Comparison of ENCODE assay signal across 11 mouse cellular contexts in the genomic region with DNA sequence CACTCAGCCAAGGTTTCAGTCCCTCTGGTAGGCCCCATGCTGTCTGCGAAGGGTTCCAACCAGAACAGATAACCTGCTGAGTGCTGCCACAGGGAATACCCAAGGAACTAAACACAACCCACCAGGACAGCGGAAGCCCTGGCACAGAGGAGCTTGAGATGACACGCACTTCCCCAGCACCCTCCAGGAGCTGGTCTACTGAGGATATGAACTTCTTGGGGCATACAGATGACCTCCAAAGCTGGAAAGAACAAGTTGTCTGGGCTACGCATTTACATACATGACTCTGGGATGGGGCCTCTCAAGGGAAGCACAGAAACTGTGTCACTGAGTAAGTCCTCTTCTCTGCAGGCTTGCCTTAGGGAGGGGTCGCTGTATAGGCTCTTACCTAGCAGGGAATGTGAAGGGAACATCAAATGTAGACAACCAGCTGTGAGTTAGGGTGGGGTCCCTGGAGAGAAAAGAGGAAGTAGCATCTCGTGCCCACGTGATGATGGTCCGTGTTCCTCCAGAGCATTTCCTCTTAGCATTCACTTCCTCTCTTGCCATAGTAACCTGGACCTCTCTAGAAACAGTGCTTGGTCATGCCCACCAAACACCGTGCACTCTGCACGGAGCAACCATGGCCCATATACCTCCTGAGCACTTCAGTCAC. TPM values are rescaled to one million over a fixed set of nuclear protein-coding genes. Genes with fewer than 3 reads are reported as not detected.
A peak's percentile ranks its signal among the peaks of the same experiment; 100 is the strongest.
DNase-seq lines count a peak whose midpoint lies in the region; ATAC-seq and TF ChIP-seq lines count a peak whose summit lies in the region.
"Had no signal": no experiment of that assay in that cellular context is flagged by ENCODE, and none has a peak within 500 bp of the region (broad histone marks: within the 10 kb centered on the region; RNA-seq: fewer than 3 reads in every experiment).

No protein-coding gene starts in this region.

- H3K27me3 ChIP-seq in CH12.LX (replicated peaks), result no peaks in the 10 kb centered on the region
- no peaks in the 10 kb centered on the region for H3K27me3 ChIP-seq in heart, embryonic 11.5 days (ENCODE audit: control insufficient read depth, insufficient read depth, low read length)
- H3K27me3 ChIP-seq in megakaryocyte, embryonic 14.5 days (replicated peaks), result no peaks in the 10 kb centered on the region
- no peaks in the 10 kb centered on the region for H3K27me3 ChIP-seq in forebrain, embryonic 14.5 days (replicated peaks; ENCODE audit: control insufficient read depth, insufficient read depth, low read length)
- H3K27me3 ChIP-seq: neural tube, embryonic 12.5 days had no signal

- no peaks in the 10 kb centered on the region for H3K9me3 ChIP-seq in CH12.LX (replicated peaks; ENCODE audit: low read length)
- H3K9me3 ChIP-seq in heart, embryonic 11.5 days (replicated peaks; ENCODE audit: control insufficient read depth, low read length), result no peaks in the 10 kb centered on the region
- H3K9me3 ChIP-seq in megakaryocyte, embryonic 14.5 days, result no peaks in the 10 kb centered on the region
- H3K9me3 ChIP-seq in forebrain, embryonic 14.5 days (replicated peaks; ENCODE audit: control insufficient read depth, low read length), result no peaks in the 10 kb centered on the region
- H3K9me3 ChIP-seq: neural tube, embryonic 12.5 days had no signal

- TF ChIP-seq RAD21 in CH12.LX (IDR thresholded peaks at IDR 0.05; ENCODE audit: low read depth, low read length), result no peak

- 82% methylated on average over 10 of the region's 10 CpGs for WGBS in heart, embryonic 11.5 days (ENCODE audit: insufficient replicate concordance)
- 94% methylated on average over 10 of the region's 10 CpGs for WGBS in forebrain, embryonic 14.5 days

- peak; percentile 44; the same call in 1 of the 2 replicates for TF ChIP-seq POLR2A in CH12.LX (IDR thresholded peaks at IDR 0.05; ENCODE audit: low read depth, low read length)

- DNase-seq in 416B (ENCODE audit: low read depth) (peak; percentile 72), CH12.LX (ENCODE audit: extremely low read depth) (peak; percentile 89), MN1 (ENCODE audit: low spot score) (no peak)
- no peak for DNase-seq in retina, embryonic 14.5 days (ENCODE audit: low spot score)
- DNase-seq in urinary bladder, postnatal 25 days (ENCODE audit: low spot score), result no peak
- DNase-seq in forebrain, embryonic 14.5 days (ENCODE audit: low spot score), result no peak
- DNase-seq: embryo, embryonic 11 days had no signal

- H3K79me2 ChIP-seq in CH12.LX (replicated peaks; ENCODE audit: control insufficient read depth, extremely low read depth, insufficient read depth, poor library complexity, severe bottlenecking), result peaks cover 15% of the 10 kb centered on the region

- peak overlapping the region; percentile 51; the same call in 1 of the 2 replicates for H3K27ac ChIP-seq in CH12.LX (ENCODE audit: insufficient read depth, low read depth)
- 0 out of 2 replicates have a peak overlapping the region, but pooled peaks have one; percentile 12 for H3K27ac ChIP-seq in heart, embryonic 11.5 days (ENCODE audit: low read depth, low read length)
- H3K27ac ChIP-seq in forebrain, embryonic 14.5 days (ENCODE audit: low read depth, low read length), result no peak overlapping the region
- H3K27ac ChIP-seq: hindbrain, postnatal 0 days; neural tube, embryonic 12.5 days had no signal

- H3K4me2 ChIP-seq in CH12.LX (ENCODE audit: insufficient read depth, low read depth, poor library complexity, severe bottlenecking), result peak overlapping the region; percentile 76
- H3K4me2 ChIP-seq in heart, embryonic 11.5 days, result no peak overlapping the region
- no peak overlapping the region for H3K4me2 ChIP-seq in forebrain, embryonic 14.5 days (ENCODE audit: low read length)
- H3K4me2 ChIP-seq: neural tube, embryonic 12.5 days had no signal

- in situ Hi-C loops in CH12.LX (cut with MboI; ENCODE audit: low pct_ligation_motif_present, low pct_unique_long_range_greater_than_20kb, low sequenced_read_pairs), result no loop called here

- peak; percentile 58 for TF ChIP-seq EP300 in CH12.LX (IDR thresholded peaks at IDR 0.05; ENCODE audit: low read length)

- no peak for ATAC-seq in heart, embryonic 11.5 days (replicated peaks; ENCODE audit: insufficient number of reproducible peaks, low FRiP score, low TSS enrichment)
- no peak for ATAC-seq in forebrain, embryonic 14.5 days
- ATAC-seq: hindbrain, postnatal 0 days had no signal

- TF ChIP-seq CTCF in CH12.LX (conservative IDR thresholded peaks at IDR 0.05 in 1 of 2, IDR thresholded peaks at IDR 0.05 in 1 of 2; ENCODE audit: low read depth in 2 of 2, low read length in 2 of 2), result no peak

- peaks cover 34 to 67% of the 10 kb centered on the region in 2 experiments for H3K4me1 ChIP-seq in CH12.LX (ENCODE audit: control insufficient read depth in 1 of 2, insufficient read depth in 2 of 2)
- peaks cover 31% of the 10 kb centered on the region for H3K4me1 ChIP-seq in heart, embryonic 11.5 days (ENCODE audit: control insufficient read depth, insufficient read depth, low read length)
- H3K4me1 ChIP-seq in megakaryocyte, embryonic 14.5 days, result peaks cover 81% of the 10 kb centered on the region
- H3K4me1 ChIP-seq in forebrain, embryonic 14.5 days (ENCODE audit: control insufficient read depth, insufficient read depth, low read length), result no peaks in the 10 kb centered on the region

- H3K9ac ChIP-seq in CH12.LX (ENCODE audit: insufficient read depth, low read depth), result peak overlapping the region; percentile 14; the same call in 1 of the 2 replicates
- H3K9ac ChIP-seq in heart, embryonic 11.5 days (ENCODE audit: low read depth, low read length), result no peak overlapping the region
- H3K9ac ChIP-seq in forebrain, embryonic 14.5 days (ENCODE audit: low read length), result no peak overlapping the region
- H3K9ac ChIP-seq: neural tube, embryonic 12.5 days had no signal

- dilution Hi-C loops in CH12.LX (cut with MboI; ENCODE audit: extremely low pct_ligation_motif_present, extremely low pct_unique_long_range_greater_than_20kb, low sequenced_read_pairs), result no loop called here

- H3K36me3 ChIP-seq in CH12.LX (replicated peaks in 1 of 2; ENCODE audit: control insufficient read depth in 1 of 2, insufficient read depth in 1 of 2, low read length in 1 of 2), result peaks cover under 1 to 28% of the 10 kb centered on the region in 2 experiments
- no peaks in the 10 kb centered on the region for H3K36me3 ChIP-seq in heart, embryonic 11.5 days (ENCODE audit: control insufficient read depth, insufficient read depth, low read length)
- peaks cover 61% of the 10 kb centered on the region for H3K36me3 ChIP-seq in megakaryocyte, embryonic 14.5 days (replicated peaks; ENCODE audit: low read length)
- H3K36me3 ChIP-seq in forebrain, embryonic 14.5 days (ENCODE audit: control insufficient read depth, insufficient read depth, low read length), result no peaks in the 10 kb centered on the region
- H3K36me3 ChIP-seq: neural tube, embryonic 12.5 days had no signal

- peak overlapping the region in 2 of 3 experiments; percentile 4 to 24 for H3K4me3 ChIP-seq in CH12.LX (replicated peaks in 1 of 3; ENCODE audit: low read depth in 2 of 3, low read length in 2 of 3, poor library complexity in 1 of 3)
- H3K4me3 ChIP-seq in heart, embryonic 11.5 days (ENCODE audit: low read depth, low read length), result no peak overlapping the region
- peak overlapping the region; percentile 80 for H3K4me3 ChIP-seq in megakaryocyte, embryonic 14.5 days (replicated peaks)
- H3K4me3 ChIP-seq in forebrain, embryonic 14.5 days (ENCODE audit: low read depth, low read length), result no peak overlapping the region
- H3K4me3 ChIP-seq: neural tube, embryonic 12.5 days had no signal

TF ChIP-seq in CH12.LX, 34 proteins besides CTCF, POLR2A, EP300 and RAD21:
- TF ChIP-seq MAFK (IDR thresholded peaks at IDR 0.05; ENCODE audit: insufficient replicate concordance, low read length) (no peak), KAT2A (IDR thresholded peaks at IDR 0.05; ENCODE audit: insufficient replicate concordance, low read length) (no peak), USF2 (conservative IDR thresholded peaks at IDR 0.05; ENCODE audit: low read depth, low read length) (peak; percentile 82), POLR2AphosphoS2 (IDR thresholded peaks at IDR 0.05; ENCODE audit: low read depth, low read length) (no peak), BHLHE40 (IDR thresholded peaks at IDR 0.05; ENCODE audit: low read depth, low read length) (peak; percentile 99), ZC3H11A (IDR thresholded peaks at IDR 0.05; ENCODE audit: low read depth, low read length) (no peak), ETS1 (conservative IDR thresholded peaks at IDR 0.05; ENCODE audit: low read depth, low read length) (peak; percentile 75), NRF1 (IDR thresholded peaks at IDR 0.05; ENCODE audit: low read depth, low read length) (no peak), ELF1 (IDR thresholded peaks at IDR 0.05; ENCODE audit: low read depth, low read length) (peak; percentile 76), MEF2A (IDR thresholded peaks at IDR 0.05; ENCODE audit: borderline replicate concordance, low read depth, low read length) (0 out of 2 replicates have a peak, but pooled peaks have one; percentile 27), TBP (conservative IDR thresholded peaks at IDR 0.05; ENCODE audit: low read depth, low read length) (no peak), ZNF384 (IDR thresholded peaks at IDR 0.05; ENCODE audit: low read depth, low read length) (no peak), CHD2 (IDR thresholded peaks at IDR 0.05; ENCODE audit: low read length) (no peak), MAX (IDR thresholded peaks at IDR 0.05; ENCODE audit: low read length) (peak; percentile 69), USF1 (IDR thresholded peaks at IDR 0.05; ENCODE audit: low read depth, low read length) (peak; percentile 83), MAZ (IDR thresholded peaks at IDR 0.05; ENCODE audit: low read depth, low read length) (no peak), MYC (IDR thresholded peaks at IDR 0.05; ENCODE audit: low read depth, low read length) (peak; percentile 73; the same call in 1 of the 2 replicates), GABPA (IDR thresholded peaks at IDR 0.05; ENCODE audit: insufficient replicate concordance, low read depth, low read length) (no peak), HCFC1 (IDR thresholded peaks at IDR 0.05; ENCODE audit: low read depth, low read length) (peak; percentile 47), ZKSCAN1 (IDR thresholded peaks at IDR 0.05; ENCODE audit: borderline replicate concordance, low read depth, low read length) (no peak), TCF12 (IDR thresholded peaks at IDR 0.05; ENCODE audit: low read depth, low read length) (no peak), ZMIZ1 (IDR thresholded peaks at IDR 0.05; ENCODE audit: low read depth, low read length) (no peak)

RNA-seq across cellular contexts. Expression of gene Tbc1d14, which starts 30.2 kb away (rescaled TPM):
- total RNA-seq in CH12.LX (2012; rRNA removed) (8.5 and 10.1 TPM in 2 replicates), CH12.LX (2014; rRNA removed) (4.4 and 5.7 TPM in 2 replicates)
- polyA plus RNA-seq in CH12.LX (2012; ENCODE audit: insufficient read length, low read depth), result 24.4 and 29.1 TPM in 2 replicates
- 19.8 and 22.6 TPM in 2 replicates for polyA plus RNA-seq in heart, embryonic 11.5 days (2014; fragmentation: Nextera tagmentation; extraction: Ambion mirVana)
- polyA plus RNA-seq in megakaryocyte, embryonic 14.5 days (2012; ENCODE audit: insufficient read depth, low replicate concordance), result 7.1 and 8.7 TPM in 2 replicates
- polyA plus RNA-seq in forebrain, embryonic 14.5 days (2014; fragmentation: Nextera tagmentation; extraction: Ambion mirVana), result 92.7 and 114 TPM in 2 replicates

Comparison
In these comparisons a context has a peak if more than half of its experiments do, and no peak if none do; other contexts are left out.
1. DNase-seq: peak in 416B (single experiment) and CH12.LX (single experiment); none in MN1 (single experiment), retina, embryonic 14.5 days (single experiment), urinary bladder, postnatal 25 days (single experiment) and forebrain, embryonic 14.5 days (single experiment).
2. H3K4me3 ChIP-seq: peak in CH12.LX (2 of 3) and megakaryocyte, embryonic 14.5 days (single experiment); none in heart, embryonic 11.5 days (single experiment) and forebrain, embryonic 14.5 days (single experiment).